Mouse (Mus musculus) megakaryocyte, embryonic 14.5 days (primary cell): Measurements from ENCODE around the gene Telo2. TPM values are rescaled to one million over a fixed set of nuclear protein-coding genes. Genes with fewer than 3 reads are reported as not detected.

Experiments
- H3K27me3 ChIP-seq: replicated peaks from 2 replicates; pipeline ENCODE3; 2012; ENCODE audit warnings: inconsistent platforms
- H3K36me3 ChIP-seq: replicated peaks from 2 replicates; pipeline ENCODE3; 2012; ENCODE audit warnings: low read length, inconsistent platforms, mixed read lengths
- H3K4me1 ChIP-seq: 2 replicates; pipeline ENCODE4 v1.6.1; 2012; ENCODE audit warnings: inconsistent platforms
- H3K4me3 ChIP-seq: replicated peaks from 2 replicates; pipeline ENCODE3; 2012; ENCODE audit warnings: moderate library complexity, mild to moderate bottlenecking, inconsistent platforms
- H3K9me3 ChIP-seq: 2 replicates; pipeline ENCODE4 v1.6.1; 2012; ENCODE audit warnings: inconsistent platforms
- FLI1 ChIP-seq: IDR thresholded peaks from 2 replicates; pipeline ENCODE4 v1.6.1; 2012; ENCODE audit warnings: low read length, inconsistent platforms, mixed read lengths
- GATA1 ChIP-seq: IDR thresholded peaks from 3 replicates; pipeline ENCODE4 v1.6.1; 2012; ENCODE audit warnings: mixed read lengths, low read length, inconsistent platforms, borderline replicate concordance
- polyA plus RNA-seq: library from polyadenylated mRNA; stranded (reverse); fragments of >175 nt; gene quantifications from 2 replicates; pipeline ENCODE4 v1.2.3, GENCODE M21; 2012; ENCODE audit warnings: low replicate concordance; ENCODE audit not compliant: insufficient read depth

Telo2 gene
- polyA plus RNA-seq, 1 experiment = 27.2 TPM

- H3K9me3 ChIP-seq = no peaks in the 10 kb centered on the region
- H3K36me3 ChIP-seq = peaks cover 95% of the 10 kb centered on the region
- TF ChIP-seq FLI1 (no peak), GATA1 (no peak)
- peaks cover 32% of the 10 kb centered on the region for H3K4me1 ChIP-seq
- H3K27me3 ChIP-seq = no peaks in the 10 kb centered on the region
- peak overlapping the region; percentile 28 for H3K4me3 ChIP-seq
Observed at GRCm38 (mm10) chr17:25109578-25109977, 6.2 kb downstream of the Telo2 start.

- Histone ChIP-seq H3K4me1 (peaks cover 14% of the 10 kb centered on the region), H3K36me3 (peaks cover 99% of the 10 kb centered on the region), H3K4me3 (no peak overlapping the region), H3K9me3 (no peaks in the 10 kb centered on the region), H3K27me3 (no peaks in the 10 kb centered on the region)
- no peak for TF ChIP-seq GATA1
- no peak for TF ChIP-seq FLI1
Observed at GRCm38 (mm10) chr17:25107786-25108185, 8.0 kb downstream of the Telo2 start.

GRCm38 (mm10) chr17:25101338-25101737, 14.4 kb downstream of the Telo2 start:
- TF ChIP-seq GATA1 = no peak
- no peak for TF ChIP-seq FLI1
- H3K9me3 ChIP-seq = no peaks in the 10 kb centered on the region
- peaks cover 93% of the 10 kb centered on the region for H3K36me3 ChIP-seq
- no peaks in the 10 kb centered on the region for H3K27me3 ChIP-seq
- H3K4me3 ChIP-seq = no peak overlapping the region
- H3K4me1 ChIP-seq = no peaks in the 10 kb centered on the region

GRCm38 (mm10) chr17:25100052-25100451, 15.7 kb downstream of the Telo2 start:
- Histone ChIP-seq H3K4me1 (no peaks in the 10 kb centered on the region; the same call in 1 of the 2 replicates), H3K36me3 (peaks cover 88% of the 10 kb centered on the region), H3K4me3 (no peak overlapping the region), H3K9me3 (no peaks in the 10 kb centered on the region), H3K27me3 (no peaks in the 10 kb centered on the region)
- TF ChIP-seq GATA1 = no peak
- TF ChIP-seq FLI1 = no peak

GRCm38 (mm10) chr17:25096221-25096620, 19.5 kb downstream of the Telo2 start:
- no peaks in the 10 kb centered on the region; the same call in 1 of the 2 replicates for H3K4me1 ChIP-seq
- H3K36me3 ChIP-seq = peaks cover 86% of the 10 kb centered on the region
- H3K4me3 ChIP-seq = no peak overlapping the region

GRCm38 (mm10) chr17:25090450-25090849, 25.3 kb downstream of the Telo2 start:
- TF ChIP-seq FLI1 (no peak), GATA1 (no peak)
- no peaks in the 10 kb centered on the region for H3K9me3 ChIP-seq
- H3K4me3 ChIP-seq = no peak overlapping the region
- peaks cover 82% of the 10 kb centered on the region for H3K36me3 ChIP-seq
- H3K27me3 ChIP-seq = no peaks in the 10 kb centered on the region
- no peaks in the 10 kb centered on the region; the same call in 1 of the 2 replicates for H3K4me1 ChIP-seq

More at GRCm38 (mm10) chr17:25096221-25096620, 19.5 kb downstream of the Telo2 start:
- Histone ChIP-seq H3K27me3 (no peaks in the 10 kb centered on the region), H3K9me3 (no peaks in the 10 kb centered on the region)
- TF ChIP-seq FLI1 = no peak
- TF ChIP-seq GATA1 = no peak

- no peak overlapping the region for H3K4me3 ChIP-seq
- peaks cover 69% of the 10 kb centered on the region for H3K36me3 ChIP-seq
- H3K4me1 ChIP-seq = peaks cover 4% of the 10 kb centered on the region; the same call in 1 of the 2 replicates
- H3K27me3 ChIP-seq = no peaks in the 10 kb centered on the region
- no peak for TF ChIP-seq GATA1
- no peak for TF ChIP-seq FLI1
- H3K9me3 ChIP-seq = no peaks in the 10 kb centered on the region
Observed at GRCm38 (mm10) chr17:25089158-25089557, 26.6 kb downstream of the Telo2 start.

- Histone ChIP-seq H3K4me3 (no peak overlapping the region), H3K9me3 (no peaks in the 10 kb centered on the region), H3K36me3 (peaks cover 44% of the 10 kb centered on the region), H3K4me1 (peaks cover 13% of the 10 kb centered on the region), H3K27me3 (no peaks in the 10 kb centered on the region)
- no peak for TF ChIP-seq FLI1
- TF ChIP-seq GATA1 = no peak
Observed at GRCm38 (mm10) chr17:25086724-25087123, 29.0 kb downstream of the Telo2 start.

GRCm38 (mm10) chr17:25084835-25085385, 30.9 kb downstream of the Telo2 start:
- no peaks in the 10 kb centered on the region for H3K9me3 ChIP-seq
- peaks cover 26% of the 10 kb centered on the region for H3K4me1 ChIP-seq
- H3K27me3 ChIP-seq = no peaks in the 10 kb centered on the region
- H3K36me3 ChIP-seq = peaks cover 43% of the 10 kb centered on the region
- H3K4me3 ChIP-seq = no peak overlapping the region
- TF ChIP-seq FLI1 = no peak
- no peak for TF ChIP-seq GATA1

- Histone ChIP-seq H3K4me3 (no peak within 1 kb of the TSS), H3K4me1 (peaks cover 26% of the 10 kb centered on the region), H3K27me3 (no peaks in the 10 kb centered on the region), H3K9me3 (no peaks in the 10 kb centered on the region), H3K36me3 (peaks cover 38% of the 10 kb centered on the region)
- TF ChIP-seq GATA1 (no peak), FLI1 (no peak)
Observed at GRCm38 (mm10) chr17:25083444-25083931, 32.3 kb downstream of the Telo2 start, which contains the start of gene Tmem204. Gene Tmem204 (minus strand): TSS chr17:25083591.

GRCm38 (mm10) chr17:25082887-25083286, 32.9 kb downstream of the Telo2 start:
- TF ChIP-seq GATA1 (no peak), FLI1 (no peak)
- no peaks in the 10 kb centered on the region for H3K27me3 ChIP-seq

More at GRCm38 (mm10) chr17:25082887-25083286, 32.9 kb downstream of the Telo2 start:
- no peaks in the 10 kb centered on the region for H3K9me3 ChIP-seq
- no peak overlapping the region for H3K4me3 ChIP-seq
- H3K36me3 ChIP-seq = peaks cover 32% of the 10 kb centered on the region
- H3K4me1 ChIP-seq = peaks cover 32% of the 10 kb centered on the region
